In the genomic region with DNA sequence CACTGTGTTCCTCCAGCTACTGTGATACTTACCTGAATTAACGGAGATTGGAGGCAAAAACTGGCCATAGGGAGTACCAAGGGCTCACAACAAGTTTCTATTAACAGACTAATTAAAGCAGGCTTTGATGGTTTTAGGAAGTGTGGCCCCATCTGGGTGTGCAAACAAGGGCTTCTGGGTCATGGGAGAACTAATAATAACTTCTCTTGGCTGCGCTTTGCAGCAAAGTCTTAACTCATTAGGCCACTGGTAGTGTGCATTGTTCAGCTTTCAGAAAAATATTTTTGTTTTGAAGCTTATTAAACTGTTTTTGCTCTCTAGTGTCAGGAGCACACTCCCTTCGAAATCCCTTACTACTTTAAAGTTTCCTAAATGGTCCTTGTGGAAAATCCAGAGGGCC, we compare ENCODE assay signal across 13 mouse cellular contexts.
"Had no signal": no experiment of that assay in that cellular context is flagged by ENCODE, and none has a peak within 500 bp of the region (broad histone marks: within the 10 kb centered on the region; RNA-seq: fewer than 3 reads in every experiment).

No protein-coding gene starts in this region.

- H3K4me3 ChIP-seq: left cerebral cortex, adult 2 months; limb, embryonic 10.5 days; liver, embryonic 12.5 days; lung, embryonic 15.5 days; midbrain, embryonic 12.5 days; neural tube, embryonic 13.5 days; stomach, embryonic 15.5 days had no signal

- H3K36me3 ChIP-seq: limb, embryonic 10.5 days; liver, embryonic 12.5 days; lung, embryonic 15.5 days; midbrain, embryonic 12.5 days; neural tube, embryonic 13.5 days; stomach, embryonic 15.5 days had no signal

- H3K4me2 ChIP-seq: liver, embryonic 12.5 days; lung, embryonic 15.5 days; midbrain, embryonic 12.5 days; neural tube, embryonic 13.5 days; stomach, embryonic 15.5 days had no signal

- H3K27ac ChIP-seq: left cerebral cortex, adult 2 months; limb, embryonic 10.5 days; lung, embryonic 15.5 days; midbrain, embryonic 12.5 days; neural tube, embryonic 13.5 days; stomach, embryonic 15.5 days had no signal

- H3K27me3 ChIP-seq: liver, embryonic 12.5 days; lung, embryonic 15.5 days; midbrain, embryonic 12.5 days; neural tube, embryonic 13.5 days; stomach, embryonic 15.5 days had no signal

- DNase-seq: kidney, adult 8-10 months; kidney, postnatal 25 days; lung, postnatal 14 days; retina, postnatal 1 day; thymus, postnatal 4 days had no signal

- ATAC-seq: liver, embryonic 12.5 days; midbrain, embryonic 16.5 days had no signal

- H3K4me1 ChIP-seq: limb, embryonic 10.5 days; liver, embryonic 12.5 days; midbrain, embryonic 12.5 days; neural tube, embryonic 13.5 days had no signal

- H3K9me3 ChIP-seq: limb, embryonic 10.5 days; liver, embryonic 12.5 days; lung, embryonic 15.5 days; midbrain, embryonic 12.5 days; neural tube, embryonic 13.5 days; stomach, embryonic 15.5 days had no signal

- H3K9ac ChIP-seq: liver, embryonic 12.5 days; lung, embryonic 15.5 days; midbrain, embryonic 12.5 days; neural tube, embryonic 13.5 days; stomach, embryonic 15.5 days had no signal
